Mouse (Mus musculus): Measurements from ENCODE around the gene Pxmp4.

Gene Pxmp4

DNA sequence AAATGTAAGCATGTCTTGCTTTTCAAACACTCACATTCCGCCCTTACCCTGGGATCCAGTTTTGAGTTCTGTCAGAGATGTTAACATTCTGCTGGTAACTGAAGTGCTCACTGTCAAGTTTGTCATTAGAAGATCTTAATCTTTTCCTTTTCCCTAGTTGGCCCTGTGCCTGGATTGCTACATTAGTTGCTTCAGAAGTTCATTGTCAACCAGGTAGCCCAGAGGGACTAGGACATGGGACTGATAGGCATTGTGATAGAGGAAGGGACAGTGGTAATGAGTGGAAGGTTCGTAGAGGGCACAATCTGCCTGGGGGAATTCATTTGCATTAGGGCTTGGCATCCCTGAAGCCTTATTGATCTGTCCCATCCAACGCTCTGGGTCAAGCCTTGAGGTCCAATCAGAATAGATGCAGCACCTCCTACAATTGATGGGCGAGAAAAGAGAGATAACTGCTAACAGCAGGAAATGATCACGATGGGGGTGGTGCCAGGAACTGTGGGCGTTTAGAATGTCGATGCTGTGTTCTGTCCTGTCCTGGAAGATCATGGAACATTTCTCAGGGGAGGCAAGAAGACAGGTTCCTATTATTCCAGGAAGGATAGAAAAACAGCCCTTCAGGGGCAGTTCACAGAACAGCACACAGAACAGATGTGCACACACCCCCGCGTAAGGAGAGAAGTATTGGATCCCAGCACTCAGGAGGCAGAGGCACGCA, 5.7 kb upstream of the Pxmp4 start:
- DNase-seq: no peak

GRCm38 (mm10) chr2:154606965-154607364, 3.5 kb upstream of the Pxmp4 start:
- no peak for DNase-seq

DNA sequence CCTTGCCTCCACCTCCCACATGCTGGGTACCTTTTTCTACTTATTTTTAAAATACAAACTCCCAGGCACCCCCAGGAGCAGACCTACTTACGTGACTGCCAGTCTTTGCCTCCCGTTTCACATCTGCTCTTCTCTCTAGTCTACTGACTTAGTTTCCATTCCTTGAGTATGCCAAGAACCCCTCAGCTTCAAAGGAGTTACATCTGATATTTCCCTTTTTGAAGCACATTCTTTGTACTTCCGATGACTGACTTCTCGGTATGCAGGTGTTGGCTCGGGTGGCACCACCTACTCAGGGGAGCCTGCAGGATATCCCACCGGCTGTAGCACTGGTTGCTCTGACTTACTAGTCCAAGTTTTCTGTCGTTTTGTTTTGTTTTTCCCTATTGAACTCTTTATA, 648 bp upstream of the Pxmp4 start:
- DNase-seq: no peak

- DNase-seq: no peak
Measured at GRCm38 (mm10) chr2:154603007-154603637, 386 bp downstream of the Pxmp4 start.

- DNase-seq: no peak
Measured at GRCm38 (mm10) chr2:154601324-154601723, 2.2 kb downstream of the Pxmp4 start.

- no peak for DNase-seq
Measured at GRCm38 (mm10) chr2:154600586-154600985, 2.9 kb downstream of the Pxmp4 start.

DNA sequence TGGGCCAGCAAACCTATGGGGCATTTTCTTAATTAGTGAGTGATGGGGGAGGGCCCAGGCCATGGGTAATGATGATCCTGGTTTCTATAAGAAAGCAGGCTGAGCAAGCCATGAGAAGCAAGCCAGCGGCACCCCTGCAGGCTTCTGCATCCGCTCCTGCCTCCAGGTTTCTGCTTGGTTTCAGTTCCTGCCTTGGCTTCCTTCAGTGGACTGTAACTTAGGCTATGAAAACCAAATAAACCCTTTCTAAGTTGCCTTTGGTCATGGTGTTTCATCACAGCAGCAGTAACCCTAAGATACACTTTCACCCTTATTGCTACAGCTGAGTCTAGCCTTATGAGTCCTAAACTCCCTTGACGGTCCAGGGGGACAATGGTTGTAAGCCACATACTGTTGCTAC, 6.1 kb downstream of the Pxmp4 start:
- DNase-seq: no peak

DNA sequence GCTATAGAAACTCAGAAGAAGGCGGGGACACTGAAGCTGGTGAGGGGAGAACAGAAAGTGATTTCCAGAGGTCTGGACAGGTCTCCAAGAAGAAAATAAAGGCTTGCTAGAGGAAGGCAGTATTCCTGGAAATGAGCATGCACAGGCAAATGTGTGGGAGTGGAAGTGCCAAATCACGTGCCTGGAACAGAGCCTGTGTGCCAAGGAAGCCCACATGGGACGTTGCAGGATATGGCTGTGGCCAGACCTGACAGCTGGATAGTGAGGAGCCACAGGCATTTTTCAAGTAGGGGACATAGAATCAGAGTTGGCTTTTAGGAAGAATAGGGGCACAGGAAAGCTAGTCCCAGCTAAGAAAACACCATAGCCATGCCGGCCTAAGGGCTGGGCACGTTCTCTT, 7.7 kb downstream of the Pxmp4 start:
- no peak for DNase-seq

- peak in 1 of 2 experiments; percentile 47 for DNase-seq
Measured at GRCm38 (mm10) chr2:154593025-154593424, 10.5 kb downstream of the Pxmp4 start.

GRCm38 (mm10) chr2:154591239-154591638, 12.3 kb downstream of the Pxmp4 start:
- DNase-seq: no peak

GRCm38 (mm10) chr2:154589051-154589450, 14.5 kb downstream of the Pxmp4 start:
- DNase-seq: no peak

- DNase-seq: peak; percentile 74
Measured at GRCm38 (mm10) chr2:154586405-154586804, 17.1 kb downstream of the Pxmp4 start.

GRCm38 (mm10) chr2:154584931-154585601, 18.4 kb downstream of the Pxmp4 start:
- DNase-seq: no peak

DNA sequence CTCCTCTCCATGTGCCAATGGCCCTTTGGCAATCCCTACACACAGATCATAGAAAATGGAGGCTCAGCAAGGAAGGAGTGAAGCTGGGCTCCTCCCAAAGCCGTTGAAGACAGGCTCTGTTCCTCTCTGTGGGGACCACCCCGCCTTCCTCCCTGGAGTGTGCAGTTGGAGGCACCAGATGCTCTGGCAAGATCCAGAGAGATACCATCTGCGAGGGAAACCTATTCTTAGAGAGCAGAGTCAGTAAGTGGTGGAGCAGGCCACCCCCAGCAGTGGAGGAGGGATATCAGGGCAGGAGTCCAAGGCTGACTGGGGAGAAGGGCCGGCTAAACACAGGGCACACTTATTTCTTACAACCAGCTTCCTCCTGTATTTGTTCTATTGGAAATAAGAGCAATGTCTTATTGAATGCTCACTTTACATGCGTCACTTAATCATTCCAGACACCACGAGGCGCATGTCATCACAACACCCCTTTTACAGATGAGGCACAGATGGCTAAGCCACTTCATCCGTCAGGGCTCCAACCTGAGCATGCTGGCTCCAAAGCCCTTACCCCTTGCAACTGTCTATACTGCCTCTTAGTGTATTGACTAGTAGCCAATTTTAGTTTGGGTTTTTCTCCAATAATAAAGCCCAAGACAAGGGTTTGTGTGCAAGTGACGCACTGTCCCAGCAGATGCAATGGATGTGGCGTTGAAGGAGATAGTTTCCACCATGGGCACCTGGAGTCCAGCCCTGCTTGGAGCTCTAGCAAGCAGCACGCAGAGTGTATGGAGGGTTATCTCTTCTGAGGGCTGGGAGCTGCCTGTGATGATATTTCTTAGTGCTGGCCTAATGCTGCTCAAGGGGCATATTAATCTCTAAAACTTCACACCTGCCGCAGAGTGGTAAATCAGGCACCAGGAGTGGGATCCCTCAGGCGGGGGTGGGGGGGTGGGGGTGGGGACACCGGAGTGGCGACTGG, 19.3 kb downstream of the Pxmp4 start:
- DNase-seq: no peak

DNA sequence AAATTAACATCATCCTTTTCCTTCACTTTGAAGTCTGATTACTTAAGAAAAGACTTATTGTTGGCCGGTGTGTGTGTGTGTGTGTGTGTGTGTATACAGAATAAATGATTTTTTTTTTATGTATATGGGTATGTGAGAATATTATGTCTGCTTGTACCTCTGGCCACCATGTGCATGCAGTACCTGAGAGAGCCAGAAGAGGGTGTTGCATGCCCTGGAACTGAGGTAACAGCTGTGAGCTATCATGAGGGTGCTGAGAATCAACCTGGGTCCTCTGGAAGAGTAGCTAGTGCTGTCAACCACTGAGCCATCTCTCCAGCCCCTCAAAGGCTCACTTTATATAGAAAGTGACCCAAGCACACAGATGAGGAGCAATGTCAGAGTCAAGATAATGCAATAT, 22.1 kb downstream of the Pxmp4 start:
- no peak for DNase-seq

DNA sequence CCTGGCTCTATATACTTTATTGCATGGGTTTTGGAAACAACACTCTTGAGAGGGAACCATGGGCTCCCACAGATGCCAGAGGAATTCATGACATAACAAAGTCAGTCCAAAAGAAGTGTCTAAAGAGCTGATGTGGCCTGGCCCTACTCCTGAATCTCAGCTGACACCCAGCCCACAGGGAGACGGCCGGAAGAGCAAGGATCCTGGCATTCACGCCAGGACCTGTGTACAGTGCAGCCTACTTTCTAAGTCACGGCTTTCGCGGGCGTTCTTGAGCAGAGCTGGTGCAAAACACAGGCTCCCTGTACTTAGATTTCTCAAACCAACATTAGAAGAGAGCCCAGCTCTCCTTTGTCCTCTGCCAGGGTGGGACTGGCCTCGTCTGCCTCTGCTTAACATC, 22.9 kb downstream of the Pxmp4 start:
- no peak for DNase-seq

DNA sequence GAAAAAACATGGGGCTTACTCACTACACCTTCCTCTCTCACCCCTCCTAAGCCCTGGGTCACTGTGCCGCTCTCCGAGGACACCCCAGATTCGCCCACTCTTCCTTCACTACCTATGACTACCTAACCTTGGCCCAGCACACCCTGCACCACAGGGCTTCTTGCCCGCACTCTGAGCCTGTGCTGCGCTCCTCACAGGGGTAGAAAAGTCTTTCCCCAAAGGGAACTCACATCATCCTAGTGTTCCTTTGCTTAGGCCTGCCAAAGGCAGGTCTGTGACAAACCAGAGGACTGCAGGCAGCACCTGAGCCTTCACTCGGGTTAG, 25.8 kb downstream of the Pxmp4 start:
- DNase-seq: no peak

GRCm38 (mm10) chr2:154576876-154577743, 26.4 kb downstream of the Pxmp4 start:
- no peak for DNase-seq

DNA sequence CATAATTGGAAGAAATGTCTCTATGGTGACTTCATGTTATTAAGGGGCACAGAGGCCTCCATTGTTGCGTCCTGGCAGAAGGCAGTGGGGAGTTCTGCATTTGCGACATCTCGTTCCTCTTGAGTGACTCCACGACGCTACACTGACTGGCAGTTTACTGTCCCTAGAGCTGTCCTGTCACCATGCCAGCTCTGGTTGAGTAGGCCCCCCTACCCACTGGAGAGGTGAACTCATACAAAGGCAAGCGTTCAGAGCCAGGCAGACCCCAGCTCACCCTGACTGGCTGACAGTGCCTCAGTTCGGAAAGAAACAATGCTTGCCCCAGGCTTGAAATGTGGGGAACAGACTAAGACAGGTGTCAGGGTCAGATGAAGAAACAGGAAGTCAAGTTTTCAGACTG, 29.2 kb downstream of the Pxmp4 start:
- DNase-seq: no peak

DNA sequence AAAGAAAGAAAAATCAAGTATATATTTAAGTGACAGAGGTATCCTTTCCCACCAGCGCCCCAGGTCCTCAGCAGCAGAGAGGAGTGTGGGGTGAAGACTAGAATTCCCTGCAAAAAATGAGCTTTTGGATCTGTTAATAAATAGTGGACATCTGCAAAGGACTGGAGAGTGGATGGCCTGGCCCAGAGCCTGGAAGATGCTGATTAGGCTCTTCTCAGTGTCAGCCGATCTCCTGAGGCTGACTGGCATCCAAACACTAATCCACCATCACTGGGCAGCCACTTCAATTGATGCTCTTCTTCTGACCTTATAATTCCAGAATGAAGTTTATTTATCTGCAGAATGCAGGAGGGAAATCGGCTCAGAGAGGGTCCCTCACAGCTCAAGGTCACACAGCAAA, 30.5 kb downstream of the Pxmp4 start:
- DNase-seq: no peak

GRCm38 (mm10) chr2:154571976-154572375, 31.5 kb downstream of the Pxmp4 start:
- DNase-seq: no peak

- DNase-seq: no peak
Measured at GRCm38 (mm10) chr2:154571266-154571665, 32.2 kb downstream of the Pxmp4 start.
